Mouse (Mus musculus): ENCODE data around the gene Azin2.

DNA sequence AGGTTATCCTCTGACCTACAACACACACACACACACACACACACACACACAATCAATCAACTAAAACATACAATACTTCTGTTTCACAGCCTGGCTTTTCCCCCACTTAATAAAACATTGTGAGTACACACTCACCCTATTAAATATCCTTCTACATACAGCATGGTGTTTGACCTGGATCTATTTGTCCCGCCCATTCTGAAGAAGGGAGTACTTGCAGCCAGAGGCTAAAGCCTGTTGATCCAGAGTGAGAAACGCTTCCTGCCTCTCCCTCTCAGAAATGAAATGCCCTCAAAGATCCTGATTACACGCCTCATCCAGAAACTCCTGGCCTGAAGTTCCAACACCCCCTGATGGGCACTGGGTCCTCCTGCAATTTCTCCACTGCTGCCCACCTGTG lies 45.1 kb downstream of the Azin2 start:
- TF ChIP-seq MYOD1 (IDR thresholded peaks at IDR 0.05; ENCODE audit: control insufficient read depth, insufficient read length, low read depth), result no peak
- no peak for TF ChIP-seq CTCF (IDR thresholded peaks at IDR 0.05; ENCODE audit: control insufficient read depth, insufficient read depth, insufficient read length)
- no peak for TF ChIP-seq MAX (IDR thresholded peaks at IDR 0.05)
- TF ChIP-seq USF1 (IDR thresholded peaks at IDR 0.05; ENCODE audit: low read depth), result no peak
- TF ChIP-seq CEBPB (IDR thresholded peaks at IDR 0.05; ENCODE audit: low read depth), result no peak
- TF ChIP-seq MYOG (IDR thresholded peaks at IDR 0.05; ENCODE audit: control insufficient read depth, extremely low read depth, insufficient read length), result no peak
- TF ChIP-seq FOSL1 (IDR thresholded peaks at IDR 0.05; ENCODE audit: insufficient read depth, low read length, poor library complexity, severe bottlenecking), result no peak
